Mouse (Mus musculus) neutrophil, adult 5-6 weeks (primary cell): Measurements from ENCODE around the gene Srprb. TPM values are rescaled to one million over a fixed set of nuclear protein-coding genes. Genes with fewer than 3 reads are reported as not detected.
A peak's percentile ranks its signal among the peaks of the same experiment; 100 is the strongest.

ENCODE experiments used
- ATAC-seq: fragments of 151-379, 151-347 bp; 2 replicates; pipeline ENCODE4 v1.8.0; 2017; ENCODE audit warnings: mild to moderate bottlenecking, moderate TSS enrichment; ENCODE audit not compliant: insufficient number of reproducible peaks, poor library complexity, low FRiP score, severe bottlenecking; ENCODE audit errors: extremely low read depth
- total RNA-seq: library from RNA; stranded (forward); fragments of 200-1000 nt; gene quantifications from 2 replicates; pipeline ENCODE4 v1.2.3, GENCODE M21; 2017

Gene Srprb
- total RNA-seq, 1 experiment from 2014 or later: 14.2 TPM

DNA sequence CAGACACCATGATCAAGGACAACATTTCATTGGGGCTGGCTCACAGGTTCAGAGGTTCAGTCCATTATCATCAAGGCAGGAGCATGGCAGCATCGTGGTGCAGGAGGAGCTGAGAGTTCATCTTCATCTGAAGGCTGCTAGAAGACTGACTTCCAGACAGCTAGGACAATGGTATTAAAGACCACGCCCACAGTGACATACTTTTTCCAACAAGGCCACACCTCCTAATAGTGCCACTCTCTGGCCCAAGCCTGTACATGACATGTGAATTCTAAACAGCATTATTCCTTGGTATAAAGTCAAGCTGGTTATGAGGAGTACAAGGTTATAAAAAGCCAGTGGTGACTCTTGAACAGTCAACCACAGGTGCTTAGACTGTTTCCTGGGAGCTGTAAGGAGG lies 47.4 kb downstream of the Srprb start:
- no peak for ATAC-seq

DNA sequence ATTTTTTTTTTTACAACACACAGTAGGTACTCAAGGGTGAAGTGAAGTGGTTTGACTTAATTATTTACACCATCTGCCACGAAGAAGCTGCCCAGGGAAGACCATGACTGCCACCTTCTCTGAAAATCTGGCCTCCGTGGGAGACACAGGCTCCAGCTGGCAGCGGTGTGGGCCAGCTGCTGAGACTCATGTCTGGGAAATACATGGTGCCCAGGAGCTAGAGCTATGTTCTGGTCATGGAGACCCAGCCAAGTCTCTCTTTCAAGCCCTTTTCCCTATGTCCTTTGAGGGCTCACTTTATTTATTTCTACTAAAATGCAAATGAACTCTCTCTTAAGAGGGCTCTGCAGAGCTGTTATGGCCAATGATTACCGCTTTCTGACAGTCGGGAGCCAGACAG lies 48.7 kb downstream of the Srprb start:
- ATAC-seq: no peak

- no peak for ATAC-seq
Observed at GRCm38 (mm10) chr9:103149074-103149799, 52.7 kb downstream of the Srprb start.

GRCm38 (mm10) chr9:103147103-103147502 lies 54.8 kb downstream of the Srprb start:
- ATAC-seq: no peak

- peak; percentile 54; the same call in 1 of the 2 replicates for ATAC-seq
Observed at GRCm38 (mm10) chr9:103146703-103147102, 55.2 kb downstream of the Srprb start.

- ATAC-seq: no peak
Observed at GRCm38 (mm10) chr9:103146257-103146656, 55.7 kb downstream of the Srprb start.

DNA sequence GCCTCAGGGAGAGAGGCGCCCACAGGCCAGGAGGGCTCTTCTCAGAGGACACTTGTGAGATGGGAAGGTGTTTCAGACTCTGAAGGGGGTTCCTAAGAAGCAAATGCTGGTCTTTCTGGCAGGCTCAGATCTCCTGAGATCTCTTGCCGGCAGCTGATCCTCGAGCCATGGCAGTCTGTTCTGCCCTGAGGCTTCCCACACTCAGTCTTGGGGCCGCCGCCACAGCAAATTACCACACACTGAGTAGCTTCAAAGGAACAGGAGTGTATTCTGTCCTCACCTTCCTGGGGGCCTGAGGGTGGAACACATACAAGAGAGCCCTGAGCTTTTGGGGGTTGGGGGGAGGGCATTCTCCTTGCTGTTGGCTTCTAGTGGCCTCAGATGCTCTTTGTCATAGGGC lies 56.6 kb downstream of the Srprb start:
- no peak for ATAC-seq

DNA sequence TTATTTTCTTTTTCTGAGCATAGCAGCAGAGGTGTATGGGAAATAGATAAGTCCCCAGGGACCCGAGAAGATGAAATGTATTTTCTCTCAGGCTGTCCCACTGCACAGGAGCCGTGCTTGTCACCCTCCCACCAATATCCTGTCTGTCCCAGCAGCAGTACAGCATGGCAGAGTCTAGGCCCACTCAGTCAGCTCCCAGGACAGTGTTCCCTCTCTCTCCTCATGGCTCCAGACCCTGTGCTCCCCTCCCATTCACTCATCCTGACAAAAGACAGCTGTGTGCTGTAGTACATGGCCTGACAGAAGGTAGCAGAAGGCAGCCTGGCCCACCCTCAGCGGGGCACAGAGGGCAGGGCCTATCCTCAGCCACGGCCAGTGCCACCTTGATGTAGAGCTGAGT lies 58.1 kb downstream of the Srprb start:
- no peak for ATAC-seq

GRCm38 (mm10) chr9:103141266-103141665 lies 60.7 kb downstream of the Srprb start:
- no peak for ATAC-seq

GRCm38 (mm10) chr9:103140384-103140783 lies 61.6 kb downstream of the Srprb start:
- ATAC-seq: no peak

DNA sequence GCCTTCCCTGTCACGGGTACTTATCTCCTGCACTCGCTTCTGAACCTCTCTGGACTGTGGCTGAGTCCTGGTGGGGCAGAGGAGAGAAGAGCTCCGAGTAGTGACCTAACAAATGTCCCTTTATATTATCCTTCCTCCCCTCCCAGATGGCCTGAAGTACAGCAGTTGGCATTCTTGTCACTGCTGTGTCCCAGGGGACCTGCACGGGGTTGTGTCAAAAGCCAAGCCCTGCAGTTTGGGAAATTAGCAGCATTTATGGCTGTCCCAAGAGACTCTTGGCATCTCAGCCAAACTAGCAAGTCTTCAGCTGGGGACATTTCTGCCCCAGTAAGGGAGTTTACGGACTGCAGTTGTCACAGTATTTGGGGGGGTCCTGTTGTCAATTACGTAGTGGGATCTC lies 62.5 kb downstream of the Srprb start:
- no peak for ATAC-seq

Other genes starting within 250 kb of the Srprb start
- not detected in 2 replicates for gene Slco2a1, start 213.4 kb downstream of the Srprb start, total RNA-seq
- 2.2 and 2.9 TPM in 2 replicates for gene Rab6b, start 90.3 kb downstream of the Srprb start, total RNA-seq
- not detected in 2 replicates for gene Gm20425, start 28.2 kb upstream of the Srprb start, total RNA-seq
- 152 and 164 TPM in 2 replicates for gene Trf, start 28.3 kb upstream of the Srprb start, total RNA-seq
- 2.1 TPM in 1 of 2 replicates, not detected in the other for gene 1300017J02Rik, start 102.9 kb upstream of the Srprb start, total RNA-seq
- gene Topbp1, start 103.1 kb upstream of the Srprb start, total RNA-seq: 86.4 and 96.5 TPM in 2 replicates
- gene Cdv3, start 163.7 kb upstream of the Srprb start, total RNA-seq: 107 TPM in 2 replicates